Mouse (Mus musculus) limb, embryonic 12.5 days (tissue): ENCODE measurements around the gene Fam196a. TPM values are rescaled to one million over a fixed set of nuclear protein-coding genes. Genes with fewer than 3 reads are reported as not detected.

Experiments
- ATAC-seq: fragments of 200-750 bp; cut with Nextera tagmentation; 2 replicates; pipeline ENCODE4 v1.8.0; 2017; ENCODE audit warnings: low read depth, moderate TSS enrichment; ENCODE audit not compliant: insufficient number of reproducible peaks, insufficient read depth, low FRiP score, low TSS enrichment
- H3K27ac ChIP-seq: fragments of 300-500 bp; sonication (generic); 2 replicates; pipeline ENCODE4 v1.5.1; 2016; ENCODE audit warnings: mild to moderate bottlenecking, moderate library complexity
- H3K27me3 ChIP-seq: fragments of 300-500 bp; sonication (generic); 2 replicates; pipeline ENCODE4 v1.6.1; 2016; ENCODE audit warnings: mild to moderate bottlenecking, moderate library complexity
- H3K36me3 ChIP-seq: fragments of 300-500 bp; sonication (generic); 2 replicates; pipeline ENCODE4 v1.6.1; 2016; ENCODE audit warnings: mild to moderate bottlenecking, moderate library complexity
- H3K4me1 ChIP-seq: fragments of 300-500 bp; sonication (generic); replicated peaks from 2 replicates; pipeline ENCODE4 v1.6.1; 2016
- H3K4me2 ChIP-seq: fragments of 300-500 bp; sonication (generic); 2 replicates; pipeline ENCODE4 v1.6.1; 2016; ENCODE audit warnings: mild to moderate bottlenecking, moderate library complexity
- H3K4me3 ChIP-seq: fragments of 300-500 bp; sonication (generic); replicated peaks from 2 replicates; pipeline ENCODE4 v1.5.1; 2016; ENCODE audit warnings: mild to moderate bottlenecking
- H3K9ac ChIP-seq: fragments of 300-500 bp; sonication (generic); replicated peaks from 2 replicates; pipeline ENCODE4 v1.6.1; 2016; ENCODE audit warnings: mild to moderate bottlenecking, moderate library complexity
- H3K9me3 ChIP-seq: fragments of 300-500 bp; sonication (generic); 2 replicates; pipeline ENCODE4 v1.6.1; 2016; ENCODE audit warnings: mild to moderate bottlenecking, moderate library complexity
- WGBS: fragments of 180-500 bp; shearing (Covaris S2); methylation state at CpG from one replicate; pipeline ENCODE4 v1.1.7; 2016; 5-methylcytosine and 5-hydroxymethylcytosine counted together
- polyA plus RNA-seq: library from polyadenylated mRNA; unstranded; fragments of >200 nt; fragmentation: Nextera tagmentation; extraction: Ambion mirVana; gene quantifications from 2 replicates; pipeline ENCODE4 v1.2.1, GENCODE M21; 2016

Gene Fam196a
- polyA plus RNA-seq, 1 experiment from 2014 or later, result 4.6 TPM

DNA sequence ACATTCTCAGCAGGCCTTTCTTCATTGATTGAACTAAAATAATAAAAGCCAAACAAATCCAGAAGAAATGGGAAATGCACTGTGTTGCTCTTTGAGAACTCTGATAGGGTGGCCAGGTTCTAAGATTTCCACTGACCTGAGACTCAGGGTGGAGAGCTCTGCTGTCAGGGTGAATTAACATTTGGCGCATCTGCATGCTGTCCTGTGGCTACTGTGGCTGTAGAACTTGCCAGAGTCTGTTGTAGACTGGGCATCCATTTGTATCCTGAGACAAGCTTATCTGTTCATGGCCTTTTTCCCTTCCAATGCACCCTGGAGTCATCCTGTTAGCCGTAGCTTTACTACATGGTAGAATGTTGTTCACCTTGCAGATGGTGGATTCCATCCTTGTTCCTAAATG lies 98.2 kb downstream of the Fam196a start:
- Histone ChIP-seq H3K36me3 (peaks cover 15% of the 10 kb centered on the region; the same call in 1 of the 2 replicates), H3K9me3 (no peaks in the 10 kb centered on the region), H3K4me1 (no peaks in the 10 kb centered on the region), H3K27ac (no peak overlapping the region), H3K27me3 (no peaks in the 10 kb centered on the region), H3K4me3 (no peak overlapping the region), H3K9ac (no peak overlapping the region), H3K4me2 (no peak overlapping the region)
- no peak for ATAC-seq
- WGBS, result 91% methylated on average over 2 of the region's 2 CpGs
